Mouse (Mus musculus) thymus, adult 2 months (tissue): ENCODE measurements around the gene Ppp3r1.

Experiments used
- CTCF ChIP-seq: fragments of 200-500 bp; IDR thresholded peaks from 2 replicates; pipeline ENCODE4 v1.5.1; 2012; ENCODE audit warnings: mild to moderate bottlenecking, control low read depth, low read length, moderate library complexity, borderline replicate concordance; ENCODE audit not compliant: control insufficient read depth, poor library complexity, insufficient read depth; ENCODE audit errors: extremely low read depth
- POLR2A ChIP-seq: fragments of 200-500 bp; IDR thresholded peaks from 2 replicates; pipeline ENCODE4 v1.6.1; 2012; ENCODE audit warnings: mild to moderate bottlenecking, low read length, control low read depth, moderate library complexity; ENCODE audit not compliant: control insufficient read depth, poor library complexity, insufficient read depth; ENCODE audit errors: extremely low read depth

- TF ChIP-seq CTCF (no peak), POLR2A (no peak)
Observed at GRCm38 (mm10) chr11:17183165-17183564, 24.1 kb downstream of the Ppp3r1 start.
